Mouse (Mus musculus): ENCODE data around the gene 1700025G04Rik.

The 1700025G04Rik gene

GRCm38 (mm10) chr1:151988713-151989112, 101.2 kb downstream of the 1700025G04Rik start:
- no peak for DNase-seq

GRCm38 (mm10) chr1:151988066-151988465, 101.9 kb downstream of the 1700025G04Rik start:
- DNase-seq, result no peak

GRCm38 (mm10) chr1:151986024-151986778, 103.7 kb downstream of the 1700025G04Rik start:
- peak; percentile 65 for DNase-seq

GRCm38 (mm10) chr1:151985056-151985455, 104.9 kb downstream of the 1700025G04Rik start:
- DNase-seq, result no peak

GRCm38 (mm10) chr1:151983991-151984390, 105.9 kb downstream of the 1700025G04Rik start:
- DNase-seq, result no peak

GRCm38 (mm10) chr1:151980498-151980897, 109.4 kb downstream of the 1700025G04Rik start:
- no peak for DNase-seq

GRCm38 (mm10) chr1:151979803-151980456, 110.0 kb downstream of the 1700025G04Rik start:
- DNase-seq, result no peak

- DNase-seq, result no peak
Measured at GRCm38 (mm10) chr1:151978751-151979150, 111.2 kb downstream of the 1700025G04Rik start.

GRCm38 (mm10) chr1:151977596-151977995, 112.3 kb downstream of the 1700025G04Rik start:
- DNase-seq, result no peak

- DNase-seq, result no peak
Measured at GRCm38 (mm10) chr1:151976850-151977249, 113.1 kb downstream of the 1700025G04Rik start.

GRCm38 (mm10) chr1:151975418-151976379, 114.2 kb downstream of the 1700025G04Rik start:
- DNase-seq, result no peak

- peak; percentile 39 for DNase-seq
Measured at GRCm38 (mm10) chr1:151974887-151975286, 115.0 kb downstream of the 1700025G04Rik start.

- no peak for DNase-seq
Measured at GRCm38 (mm10) chr1:151974424-151974823, 115.5 kb downstream of the 1700025G04Rik start.

- DNase-seq, result no peak
Measured at GRCm38 (mm10) chr1:151973110-151973700, 116.7 kb downstream of the 1700025G04Rik start.

- DNase-seq, result no peak
Measured at GRCm38 (mm10) chr1:151971581-151971980, 118.3 kb downstream of the 1700025G04Rik start.

GRCm38 (mm10) chr1:151968126-151968525, 121.8 kb downstream of the 1700025G04Rik start:
- DNase-seq, result no peak

- no peak for DNase-seq
Measured at GRCm38 (mm10) chr1:151964811-151965210, 125.1 kb downstream of the 1700025G04Rik start.

- no peak for DNase-seq
Measured at GRCm38 (mm10) chr1:151963248-151963647, 126.7 kb downstream of the 1700025G04Rik start.

- no peak for DNase-seq
Measured at GRCm38 (mm10) chr1:151962078-151962477, 127.8 kb downstream of the 1700025G04Rik start.

- DNase-seq, result no peak
Measured at GRCm38 (mm10) chr1:151961204-151961603, 128.7 kb downstream of the 1700025G04Rik start.

- DNase-seq, result no peak
Measured at GRCm38 (mm10) chr1:151959010-151959409, 130.9 kb downstream of the 1700025G04Rik start.

GRCm38 (mm10) chr1:151958442-151958841, 131.5 kb downstream of the 1700025G04Rik start:
- peak; percentile 21 for DNase-seq

GRCm38 (mm10) chr1:151957669-151958068, 132.3 kb downstream of the 1700025G04Rik start:
- DNase-seq, result no peak
